Mouse (Mus musculus) neural tube, embryonic 11.5 days (tissue): ENCODE data around the gene Ankrd13a. TPM values are rescaled to one million over a fixed set of nuclear protein-coding genes. Genes with fewer than 3 reads are reported as not detected.
A peak's percentile ranks its signal among the peaks of the same experiment; 100 is the strongest.

ENCODE experiments used
- ATAC-seq: fragments of 200-750 bp; cut with Nextera tagmentation; 2 replicates; pipeline ENCODE4 v1.8.0; 2017; ENCODE audit warnings: moderate number of reproducible peaks, mild to moderate bottlenecking, moderate TSS enrichment, moderate library complexity; ENCODE audit not compliant: insufficient read depth, low FRiP score, low TSS enrichment
- DNase-seq: peaks from one replicate; pipeline ENCODE4 v3.0.0-alpha.2; 2015; ENCODE audit warnings: low spot score
- H3K27ac ChIP-seq: fragments of 300-500 bp; sonication (generic); 2 replicates; pipeline ENCODE4 v1.5.1; 2014; ENCODE audit warnings: low read depth, mild to moderate bottlenecking, low read length
- H3K27me3 ChIP-seq: fragments of 300-500 bp; sonication (generic); 2 replicates; pipeline ENCODE4 v1.6.1; 2014; ENCODE audit warnings: mild to moderate bottlenecking, low read length, mixed read lengths; ENCODE audit not compliant: control insufficient read depth, insufficient read depth
- H3K36me3 ChIP-seq: fragments of 300-500 bp; sonication (generic); 2 replicates; pipeline ENCODE4 v1.6.1; 2014; ENCODE audit warnings: mild to moderate bottlenecking, low read length, moderate library complexity, mixed read lengths; ENCODE audit not compliant: control insufficient read depth, insufficient read depth
- H3K4me1 ChIP-seq: fragments of 300-500 bp; sonication (generic); 2 replicates; pipeline ENCODE4 v1.6.1; 2014; ENCODE audit warnings: low read length, mixed read lengths; ENCODE audit not compliant: control insufficient read depth, insufficient read depth
- H3K4me2 ChIP-seq: fragments of 300-500 bp; sonication (generic); 2 replicates; pipeline ENCODE4 v1.6.1; 2014; ENCODE audit warnings: low read depth, mild to moderate bottlenecking, moderate library complexity
- H3K4me3 ChIP-seq: fragments of 300-500 bp; sonication (generic); 2 replicates; pipeline ENCODE4 v1.5.1; 2014; ENCODE audit warnings: low read depth, low read length
- H3K9ac ChIP-seq: fragments of 300-500 bp; sonication (generic); 2 replicates; pipeline ENCODE4 v1.6.1; 2014; ENCODE audit warnings: mild to moderate bottlenecking, low read length
- H3K9me3 ChIP-seq: fragments of 300-500 bp; sonication (generic); 2 replicates; pipeline ENCODE4 v1.6.1; 2016; ENCODE audit warnings: low read length; ENCODE audit not compliant: control insufficient read depth
- WGBS: fragments of 180-500 bp; shearing (Covaris S2); extraction: QIAGEN DNeasy Blood & Tissue Kit; methylation state at CpG from one replicate; pipeline ENCODE4 v1.1.7; 2014; 5-methylcytosine and 5-hydroxymethylcytosine counted together
- polyA plus RNA-seq: library from polyadenylated mRNA; unstranded; fragments of >200 nt; fragmentation: Nextera tagmentation; extraction: Ambion mirVana; gene quantifications from 2 replicates; pipeline ENCODE4 v1.2.1, GENCODE M21; 2014

The Ankrd13a gene
- 75.4 and 88.6 TPM in 2 replicates for polyA plus RNA-seq

GRCm38 (mm10) chr5:114774403-114775051, at the start of gene Ankrd13a:
Ankrd13a (plus strand) TSS chr5:114774677.
- peak within 1 kb of the TSS; percentile 99 for H3K4me3 ChIP-seq
- H3K4me2 ChIP-seq = peak within 1 kb of the TSS; percentile 87
- H3K9me3 ChIP-seq = no peaks in the 10 kb centered on the region
- DNase-seq (peak; percentile 93), ATAC-seq (peak; percentile 82)
- H3K27me3 ChIP-seq = no peaks in the 10 kb centered on the region
- peak within 1 kb of the TSS; percentile 93 for H3K9ac ChIP-seq
- H3K4me1 ChIP-seq = peaks cover 22% of the 10 kb centered on the region
- no peaks in the 10 kb centered on the region for H3K36me3 ChIP-seq
- WGBS = 0% methylated on average over 29 of the region's 73 CpGs
- peak within 1 kb of the TSS; percentile 88 for H3K27ac ChIP-seq

GRCm38 (mm10) chr5:114728160-114728559, 46.3 kb upstream of the Ankrd13a start:
- no peak overlapping the region for H3K4me2 ChIP-seq
- no peak overlapping the region for H3K9ac ChIP-seq
- DNase-seq = no peak
- no peak overlapping the region for H3K4me3 ChIP-seq
- H3K27ac ChIP-seq = no peak overlapping the region
- H3K9me3 ChIP-seq = no peaks in the 10 kb centered on the region
- no peaks in the 10 kb centered on the region for H3K4me1 ChIP-seq
- WGBS = 91% methylated on average over 10 of the region's 10 CpGs
- no peaks in the 10 kb centered on the region for H3K27me3 ChIP-seq
- no peak for ATAC-seq
- H3K36me3 ChIP-seq = peaks cover 16% of the 10 kb centered on the region

- no peak for ATAC-seq
Observed at GRCm38 (mm10) chr5:114730129-114730528, 44.3 kb upstream of the Ankrd13a start.

GRCm38 (mm10) chr5:114731498-114731897, 43.0 kb upstream of the Ankrd13a start:
- no peak overlapping the region for H3K9ac ChIP-seq
- 73% methylated on average over 6 of the region's 6 CpGs for WGBS
- ATAC-seq = no peak
- no peak overlapping the region for H3K4me3 ChIP-seq
- no peaks in the 10 kb centered on the region for H3K4me1 ChIP-seq
- no peak overlapping the region for H3K27ac ChIP-seq
- H3K36me3 ChIP-seq = peaks cover 19% of the 10 kb centered on the region
- H3K27me3 ChIP-seq = no peaks in the 10 kb centered on the region
- no peak for DNase-seq
- H3K4me2 ChIP-seq = no peak overlapping the region
- H3K9me3 ChIP-seq = no peaks in the 10 kb centered on the region

More at GRCm38 (mm10) chr5:114730129-114730528, 44.3 kb upstream of the Ankrd13a start:
- no peak for DNase-seq
- Histone ChIP-seq H3K4me1 (no peaks in the 10 kb centered on the region), H3K9ac (no peak overlapping the region), H3K4me3 (no peak overlapping the region), H3K27me3 (no peaks in the 10 kb centered on the region), H3K36me3 (peaks cover 17% of the 10 kb centered on the region), H3K4me2 (no peak overlapping the region), H3K9me3 (no peaks in the 10 kb centered on the region), H3K27ac (no peak overlapping the region)
- 66% methylated on average over 10 of the region's 10 CpGs for WGBS

GRCm38 (mm10) chr5:114731969-114732368, 42.5 kb upstream of the Ankrd13a start:
- no peak overlapping the region for H3K27ac ChIP-seq
- no peak for DNase-seq
- peaks cover 22% of the 10 kb centered on the region for H3K36me3 ChIP-seq
- H3K9ac ChIP-seq = no peak overlapping the region
- H3K4me1 ChIP-seq = no peaks in the 10 kb centered on the region
- no peak overlapping the region for H3K4me2 ChIP-seq
- no peak for ATAC-seq
- H3K27me3 ChIP-seq = no peaks in the 10 kb centered on the region
- WGBS = 93% methylated on average over 15 of the region's 15 CpGs
- H3K9me3 ChIP-seq = no peaks in the 10 kb centered on the region
- no peak overlapping the region for H3K4me3 ChIP-seq

GRCm38 (mm10) chr5:114733606-114734005, 40.9 kb upstream of the Ankrd13a start:
- DNase-seq (no peak), ATAC-seq (no peak)
- H3K36me3 ChIP-seq = peaks cover 20% of the 10 kb centered on the region
- no peak overlapping the region for H3K4me3 ChIP-seq
- H3K4me2 ChIP-seq = no peak overlapping the region
- H3K27ac ChIP-seq = no peak overlapping the region
- no peak overlapping the region for H3K9ac ChIP-seq
- no peaks in the 10 kb centered on the region for H3K9me3 ChIP-seq
- no peaks in the 10 kb centered on the region for H3K4me1 ChIP-seq
- 90% methylated on average over 15 of the region's 15 CpGs for WGBS
- no peaks in the 10 kb centered on the region for H3K27me3 ChIP-seq

- DNase-seq (no peak), ATAC-seq (no peak)
- Histone ChIP-seq H3K4me1 (no peaks in the 10 kb centered on the region), H3K4me3 (no peak overlapping the region), H3K36me3 (peaks cover 15% of the 10 kb centered on the region), H3K27ac (no peak overlapping the region), H3K27me3 (no peaks in the 10 kb centered on the region), H3K4me2 (no peak overlapping the region), H3K9me3 (no peaks in the 10 kb centered on the region), H3K9ac (no peak overlapping the region)
- WGBS = 85% methylated on average over 21 of the region's 21 CpGs
Observed at GRCm38 (mm10) chr5:114737090-114737887, 37.2 kb upstream of the Ankrd13a start.

- ATAC-seq (no peak), DNase-seq (no peak)
- H3K9ac ChIP-seq = no peak overlapping the region
- no peak overlapping the region for H3K27ac ChIP-seq
- peaks cover 12% of the 10 kb centered on the region for H3K36me3 ChIP-seq
- no peak overlapping the region for H3K4me3 ChIP-seq
- H3K4me1 ChIP-seq = no peaks in the 10 kb centered on the region
- H3K4me2 ChIP-seq = no peak overlapping the region
- H3K27me3 ChIP-seq = no peaks in the 10 kb centered on the region
- no peaks in the 10 kb centered on the region for H3K9me3 ChIP-seq
- 87% methylated on average over 12 of the region's 12 CpGs for WGBS
Observed at GRCm38 (mm10) chr5:114738707-114739241, 35.7 kb upstream of the Ankrd13a start.
